Mouse (Mus musculus) liver, adult 2 months (tissue): ENCODE measurements around the gene Usp3.

Experiments
- CTCF ChIP-seq: fragments of 200-500 bp; IDR thresholded peaks from 2 replicates; pipeline ENCODE4 v1.5.1; 2011; ENCODE audit warnings: low read depth, low read length, control low read depth
- POLR2A ChIP-seq: fragments of 200-500 bp; IDR thresholded peaks from 2 replicates; pipeline ENCODE4 v1.6.1; 2011; ENCODE audit warnings: low read length, control low read depth; ENCODE audit not compliant: insufficient read depth; ENCODE audit errors: extremely low read depth

DNA sequence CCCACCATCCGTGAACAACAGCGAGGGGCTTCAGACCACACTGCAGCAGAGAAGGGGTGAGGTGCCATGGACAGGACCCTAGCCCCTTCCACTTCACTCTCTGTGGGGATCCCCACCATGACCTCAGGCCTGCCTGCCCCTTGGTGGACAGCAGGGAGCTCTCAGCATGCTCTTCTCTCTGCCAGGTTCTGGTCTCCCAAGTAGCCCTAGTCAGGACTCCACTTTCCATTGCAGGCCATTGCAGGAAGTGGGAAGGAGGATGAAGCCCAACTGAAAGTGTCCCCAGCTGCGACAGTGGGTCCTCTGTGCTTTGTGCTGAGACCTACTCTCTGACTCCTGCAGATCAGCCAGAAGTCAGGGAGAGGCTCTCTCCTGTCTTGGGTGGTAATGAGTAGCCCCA, 85.3 kb downstream of the Usp3 start:
- TF ChIP-seq CTCF = no peak
- no peak for TF ChIP-seq POLR2A
